Mouse (Mus musculus) ES-Bruce4 (cell line): ENCODE data around the gene Fyn.

Experiments used
- EP300 ChIP-seq: IDR thresholded peaks from 2 replicates; pipeline ENCODE4 v1.6.1; 2011; ENCODE audit warnings: low read depth, low read length; ENCODE audit not compliant: insufficient read depth
- POLR2A ChIP-seq: IDR thresholded peaks from one replicate; pipeline ENCODE4 v1.8.1; 2011; ENCODE audit warnings: low read length; ENCODE audit not compliant: insufficient read depth

DNA sequence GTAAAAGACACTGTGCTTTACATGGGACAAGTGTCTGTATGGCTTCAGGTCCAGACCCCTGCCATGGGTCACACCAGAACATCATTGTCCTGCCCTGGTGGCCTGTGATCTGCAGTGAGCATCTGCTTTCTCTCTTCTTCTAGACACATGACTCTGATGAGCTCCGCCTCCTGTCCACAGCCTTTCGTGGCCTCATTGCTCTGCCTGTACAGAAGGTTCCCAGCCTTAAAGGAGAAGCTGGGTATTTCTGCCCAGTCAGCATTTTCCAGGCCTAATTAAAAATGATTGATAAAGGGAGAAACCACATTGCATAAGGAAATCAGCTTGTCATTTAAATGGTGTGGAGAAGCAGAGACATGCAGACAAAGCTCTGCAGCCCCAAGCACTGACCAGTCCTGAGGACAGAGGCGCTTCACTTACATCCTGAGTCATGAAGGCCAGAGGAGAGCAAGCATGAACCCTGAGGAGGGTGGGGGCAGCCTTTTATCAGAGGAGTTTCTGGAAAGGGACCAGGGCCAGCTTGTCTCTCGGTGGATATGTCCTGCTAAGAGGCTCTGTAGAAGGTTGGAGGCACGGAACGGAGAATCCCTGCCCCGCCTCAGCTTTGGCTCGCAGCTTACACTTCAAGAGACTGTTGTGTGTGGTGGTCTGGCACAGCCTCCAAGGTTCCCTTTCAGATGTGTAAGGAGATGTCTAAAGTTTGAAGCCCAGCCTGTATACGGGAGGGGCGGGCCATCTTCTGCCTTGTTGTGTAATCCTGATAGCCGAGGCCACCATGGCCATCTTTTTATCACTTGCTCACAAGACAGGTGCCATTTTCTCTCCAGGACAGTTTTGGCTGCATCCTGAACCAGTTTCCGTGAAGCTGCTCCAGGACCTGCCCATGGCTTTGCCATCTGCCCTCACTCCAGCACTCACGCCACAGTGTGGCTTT lies 90.4 kb downstream of the Fyn start:
- TF ChIP-seq POLR2A (no peak), EP300 (no peak)
